Mouse (Mus musculus) small intestine, adult 2 months (tissue): ENCODE measurements at regions not wholly inside any gene's neighbourhood (a gene's known extent, or its start where the extent isn't known, plus 50 kb on each side); places are given as distances from the start of the nearest gene placed in this dataset.

Source experiments
- H3K27ac ChIP-seq: fragments of 200-500 bp; 2 replicates; pipeline ENCODE4 v1.5.1; 2012; ENCODE audit warnings: low read depth, low read length, control low read depth, inconsistent platforms; ENCODE audit not compliant: insufficient read depth
- H3K27me3 ChIP-seq: fragments of 200-500 bp; 2 replicates; pipeline ENCODE4 v1.6.1; 2012; ENCODE audit warnings: mild to moderate bottlenecking, moderate library complexity, low read length, inconsistent platforms; ENCODE audit not compliant: control insufficient read depth, insufficient read depth
- H3K36me3 ChIP-seq: fragments of 200-500 bp; 2 replicates; pipeline ENCODE4 v1.6.1; 2012; ENCODE audit warnings: mild to moderate bottlenecking, low read length, control low read depth, inconsistent platforms; ENCODE audit not compliant: control insufficient read depth, insufficient read depth
- H3K4me1 ChIP-seq: fragments of 200-500 bp; 2 replicates; pipeline ENCODE4 v1.6.1; 2012; ENCODE audit warnings: low read length, inconsistent platforms, mixed read lengths; ENCODE audit not compliant: control insufficient read depth, insufficient read depth, insufficient read length
- H3K4me3 ChIP-seq: fragments of 200-500 bp; 2 replicates; pipeline ENCODE4 v1.5.1; 2012; ENCODE audit warnings: low read depth, mild to moderate bottlenecking, control low read depth, inconsistent platforms, low read length, moderate library complexity
- CTCF ChIP-seq: fragments of 200-500 bp; IDR thresholded peaks from 2 replicates; pipeline ENCODE4 v1.5.1; 2012; ENCODE audit warnings: low read depth, mild to moderate bottlenecking, control low read depth, inconsistent platforms, low read length, moderate library complexity, mixed read lengths; ENCODE audit not compliant: insufficient replicate concordance, insufficient read length; ENCODE audit errors: extremely low read depth
- POLR2A ChIP-seq: fragments of 200-500 bp; IDR thresholded peaks from 2 replicates; pipeline ENCODE4 v1.6.1; 2012; ENCODE audit warnings: low read depth, mild to moderate bottlenecking, control low read depth, inconsistent platforms, low read length, moderate library complexity
- WGBS: fragments of 180-500 bp; shearing (Covaris S2); methylation state at CpG from one replicate; pipeline ENCODE4 v1.1.7; 2018; 5-methylcytosine and 5-hydroxymethylcytosine counted together

- Histone ChIP-seq H3K36me3 (no peaks in the 10 kb centered on the region), H3K27ac (no peak overlapping the region), H3K4me3 (no peak overlapping the region), H3K27me3 (no peaks in the 10 kb centered on the region), H3K4me1 (no peaks in the 10 kb centered on the region)
- no peak for TF ChIP-seq CTCF
- TF ChIP-seq POLR2A = no peak
- 65% methylated on average over 20 of the region's 20 CpGs for WGBS
These were observed 54.2 kb upstream of the Gm3045 start for GRCm38 (mm10) chr13:56372003-56372725.

DNA sequence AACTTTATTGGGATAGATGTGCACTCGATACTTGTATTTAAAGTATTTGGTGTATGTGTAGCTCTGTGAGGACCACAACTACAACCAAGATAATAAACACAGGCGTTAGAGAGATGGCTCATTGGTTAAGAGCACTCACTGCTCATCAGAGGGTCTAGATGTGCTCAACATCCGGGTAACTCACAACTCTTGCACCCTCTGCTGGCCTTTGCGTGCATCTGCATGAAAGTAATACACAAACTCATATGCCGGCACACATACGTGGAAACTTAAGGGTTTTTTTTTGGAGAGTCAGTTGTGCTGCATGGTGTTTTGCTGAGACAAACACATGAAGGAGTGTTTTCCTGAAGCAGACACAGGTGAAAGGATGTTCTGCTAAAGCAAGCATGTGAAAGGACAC is 53.7 kb upstream of the Gm3045 start:
- Histone ChIP-seq H3K27ac (no peak overlapping the region), H3K4me1 (no peaks in the 10 kb centered on the region), H3K36me3 (no peaks in the 10 kb centered on the region), H3K27me3 (no peaks in the 10 kb centered on the region), H3K4me3 (no peak overlapping the region)
- 78% methylated on average over 6 of the region's 6 CpGs for WGBS
- TF ChIP-seq POLR2A (no peak), CTCF (no peak)
